Mouse (Mus musculus) myocyte (in vitro differentiated cells): Measurements from ENCODE around the gene Nr1h2. TPM values are rescaled to one million over a fixed set of nuclear protein-coding genes. Genes with fewer than 3 reads are reported as not detected.

Source experiments
- H3K27me3 ChIP-seq: one replicate; pipeline ENCODE4 v1.6.1; 2011; ENCODE audit not compliant: control insufficient read depth, insufficient read depth, insufficient read length
- H3K36me3 ChIP-seq: one replicate; pipeline ENCODE4 v1.6.1; 2011; ENCODE audit not compliant: control insufficient read depth, insufficient read depth
- H3K4me2 ChIP-seq: one replicate; pipeline ENCODE4 v1.6.1; 2011; ENCODE audit warnings: low read depth, control low read depth
- H3K4me3 ChIP-seq: one replicate; pipeline ENCODE4 v1.5.1; 2011; ENCODE audit warnings: mild to moderate bottlenecking, control low read depth, moderate library complexity
- H3K79me2 ChIP-seq: one replicate; pipeline ENCODE4 v1.6.1; 2011; ENCODE audit not compliant: control insufficient read depth, insufficient read depth
- H3ac ChIP-seq: one replicate; pipeline ENCODE4 v1.6.1; 2011; ENCODE audit not compliant: control insufficient read depth, insufficient read length
- CEBPB ChIP-seq: IDR thresholded peaks from 2 replicates; pipeline ENCODE4 v1.6.1; 2011; ENCODE audit warnings: mild to moderate bottlenecking, moderate library complexity; ENCODE audit not compliant: poor library complexity, insufficient read depth, severe bottlenecking
- E2F4 ChIP-seq: IDR thresholded peaks from one replicate; pipeline ENCODE4 v1.6.1; 2011; ENCODE audit warnings: mild to moderate bottlenecking, control low read depth, moderate library complexity; ENCODE audit not compliant: insufficient read depth
- MAX ChIP-seq: IDR thresholded peaks from one replicate; pipeline ENCODE4 v1.6.1; 2011; ENCODE audit warnings: low read depth, mild to moderate bottlenecking, control low read depth
- MYOD1 ChIP-seq, 3 experiments: IDR thresholded peaks; one replicate each; pipeline ENCODE4 v1.6.1; 2011; ENCODE audit warnings: control low read depth in 2 of 3, low read depth in 2 of 3, mild to moderate bottlenecking in 2 of 3, moderate library complexity in 1 of 3; ENCODE audit not compliant: insufficient read length in 2 of 3, control insufficient read depth in 1 of 3
- MYOG ChIP-seq, 3 experiments: IDR thresholded peaks; one replicate each; pipeline ENCODE4 v1.6.1; 2011; ENCODE audit warnings: control low read depth in 2 of 3, low read depth in 2 of 3, mild to moderate bottlenecking in 2 of 3; ENCODE audit not compliant: insufficient read length in 2 of 3, control insufficient read depth in 1 of 3, insufficient read depth in 1 of 3
- POLR2A ChIP-seq: IDR thresholded peaks from one replicate; pipeline ENCODE4 v1.6.1; 2011; ENCODE audit warnings: low read depth, mild to moderate bottlenecking, control low read depth, moderate library complexity; ENCODE audit not compliant: insufficient read length
- POLR2AphosphoS2 ChIP-seq: IDR thresholded peaks from one replicate; pipeline ENCODE4 v1.6.1; 2011; ENCODE audit warnings: low read depth, control low read depth; ENCODE audit not compliant: insufficient read length
- REST ChIP-seq: IDR thresholded peaks from one replicate; pipeline ENCODE4 v1.6.1; 2011; ENCODE audit warnings: mild to moderate bottlenecking, control low read depth, moderate library complexity; ENCODE audit not compliant: insufficient read depth, insufficient read length
- SRF ChIP-seq: IDR thresholded peaks from one replicate; pipeline ENCODE4 v1.6.1; 2011; ENCODE audit warnings: low read depth; ENCODE audit not compliant: control insufficient read depth, insufficient read length
- TCF12 ChIP-seq: IDR thresholded peaks from one replicate; pipeline ENCODE4 v1.6.1; 2011; ENCODE audit warnings: mild to moderate bottlenecking, control low read depth; ENCODE audit not compliant: poor library complexity, insufficient read depth, severe bottlenecking
- TCF3 ChIP-seq: IDR thresholded peaks from one replicate; pipeline ENCODE4 v1.6.1; 2011; ENCODE audit warnings: low read depth, control low read depth; ENCODE audit not compliant: insufficient read length
- USF1 ChIP-seq: IDR thresholded peaks from one replicate; pipeline ENCODE4 v1.6.1; 2011; ENCODE audit warnings: low read depth, mild to moderate bottlenecking, control low read depth, moderate library complexity
- polyA plus RNA-seq: library from polyadenylated mRNA; unstranded; fragments of >200 nt; fragmentation: generic; extraction: Trizol; gene quantifications from one replicate; pipeline ENCODE4 v1.2.1, GENCODE M21; 2012; ENCODE audit warnings: missing spikeins

Gene Nr1h2
- polyA plus RNA-seq, 1 experiment: 94.7 TPM

GRCm38 (mm10) chr7:44552141-44552908 is 1.4 kb downstream of the Nr1h2 start:
- Histone ChIP-seq H3K27me3 (no peaks in the 10 kb centered on the region), H3K79me2 (peaks cover 12% of the 10 kb centered on the region), H3K36me3 (no peaks in the 10 kb centered on the region), H3K4me2 (peak overlapping the region; percentile 82), H3K4me3 (peak overlapping the region; percentile 70), H3ac (peak overlapping the region; percentile 45)
- TF ChIP-seq MAX (no peak), POLR2A (no peak), MYOD1 (IDR thresholded peaks at IDR 0.05; ENCODE audit: control insufficient read depth in 1 of 3, insufficient read length in 2 of 3, low read depth in 2 of 3) (no peak), CEBPB (no peak), SRF (no peak), E2F4 (no peak), MYOG (IDR thresholded peaks at IDR 0.05; ENCODE audit: control insufficient read depth in 1 of 3, insufficient read depth in 1 of 3, insufficient read length in 2 of 3, low read depth in 2 of 3) (no peak), TCF12 (no peak), POLR2AphosphoS2 (no peak), TCF3 (no peak)

- TF ChIP-seq TCF12: no peak
- no peak for TF ChIP-seq POLR2AphosphoS2
- TF ChIP-seq SRF: no peak
- no peak for TF ChIP-seq E2F4
- TF ChIP-seq TCF3: no peak
- no peak for TF ChIP-seq MYOD1 (IDR thresholded peaks at IDR 0.05; ENCODE audit: control insufficient read depth in 1 of 3, insufficient read length in 2 of 3, low read depth in 2 of 3)
- no peak for TF ChIP-seq REST
- TF ChIP-seq MAX: no peak
- TF ChIP-seq USF1: no peak
- no peak for TF ChIP-seq MYOG (IDR thresholded peaks at IDR 0.05; ENCODE audit: control insufficient read depth in 1 of 3, insufficient read depth in 1 of 3, insufficient read length in 2 of 3, low read depth in 2 of 3)
- TF ChIP-seq CEBPB: no peak
- TF ChIP-seq POLR2A: no peak
These were observed 2.0 kb downstream of the Nr1h2 start for GRCm38 (mm10) chr7:44551731-44552130.

GRCm38 (mm10) chr7:44551301-44551700 is 2.5 kb downstream of the Nr1h2 start:
- H3K79me2 ChIP-seq: peaks cover 16% of the 10 kb centered on the region
- H3K27me3 ChIP-seq: no peaks in the 10 kb centered on the region
- no peak overlapping the region for H3ac ChIP-seq
- H3K4me3 ChIP-seq: no peak overlapping the region
- H3K4me2 ChIP-seq: no peak overlapping the region
- no peaks in the 10 kb centered on the region for H3K36me3 ChIP-seq
- no peak for TF ChIP-seq MYOG (IDR thresholded peaks at IDR 0.05; ENCODE audit: control insufficient read depth in 1 of 3, insufficient read depth in 1 of 3, insufficient read length in 2 of 3, low read depth in 2 of 3)
- no peak for TF ChIP-seq POLR2A
- TF ChIP-seq POLR2AphosphoS2: no peak
- TF ChIP-seq MYOD1 (IDR thresholded peaks at IDR 0.05; ENCODE audit: control insufficient read depth in 1 of 3, insufficient read length in 2 of 3, low read depth in 2 of 3): no peak
- TF ChIP-seq MAX: no peak
- TF ChIP-seq E2F4: no peak
- no peak for TF ChIP-seq REST
- TF ChIP-seq CEBPB: no peak
- no peak for TF ChIP-seq USF1
- TF ChIP-seq SRF: no peak
- TF ChIP-seq TCF3: no peak
- TF ChIP-seq TCF12: no peak

More at GRCm38 (mm10) chr7:44551731-44552130, 2.0 kb downstream of the Nr1h2 start:
- no peaks in the 10 kb centered on the region for H3K36me3 ChIP-seq
- H3K27me3 ChIP-seq: no peaks in the 10 kb centered on the region
- peaks cover 16% of the 10 kb centered on the region for H3K79me2 ChIP-seq
- H3K4me3 ChIP-seq: no peak overlapping the region
- no peak overlapping the region for H3K4me2 ChIP-seq
- H3ac ChIP-seq: no peak overlapping the region

- H3K4me3 ChIP-seq: no peak overlapping the region
- H3ac ChIP-seq: no peak overlapping the region
- H3K79me2 ChIP-seq: peaks cover 16% of the 10 kb centered on the region
- H3K4me2 ChIP-seq: no peak overlapping the region
- TF ChIP-seq E2F4: no peak
- TF ChIP-seq CEBPB: no peak
- no peak for TF ChIP-seq TCF3
- TF ChIP-seq REST: no peak
- no peak for TF ChIP-seq TCF12
- TF ChIP-seq MYOD1 (IDR thresholded peaks at IDR 0.05; ENCODE audit: control insufficient read depth in 1 of 3, insufficient read length in 2 of 3, low read depth in 2 of 3): no peak
- no peak for TF ChIP-seq POLR2AphosphoS2
- no peak for TF ChIP-seq SRF
- no peak for TF ChIP-seq USF1
- no peaks in the 10 kb centered on the region for H3K36me3 ChIP-seq
- H3K27me3 ChIP-seq: no peaks in the 10 kb centered on the region
These were observed 3.4 kb downstream of the Nr1h2 start for GRCm38 (mm10) chr7:44550409-44550678.
